Mouse (Mus musculus) granulocyte monocyte progenitor cell, adult 5-6 weeks (primary cell): ENCODE data around the gene Tha1. TPM values are rescaled to one million over a fixed set of nuclear protein-coding genes. Genes with fewer than 3 reads are reported as not detected.

ENCODE experiments used
- ATAC-seq: replicated peaks from 2 replicates; pipeline ENCODE4 v1.8.0; 2016; ENCODE audit warnings: mild to moderate bottlenecking, moderate TSS enrichment, inconsistent platforms; ENCODE audit not compliant: poor library complexity, severe bottlenecking
- total RNA-seq, 2 experiments: library from RNA; stranded (forward) in 1 of 2; stranded (reverse) in 1 of 2; fragments of 200-712, 200-1000 nt in 1 of 2; fragments of >200 nt in 1 of 2; fragmentation: Nextera tagmentation in 1 of 2; gene quantifications; 2 replicates each; pipeline ENCODE4 v1.2.3; 2014 to 2017

Tha1 gene
- total RNA-seq, 2 experiments from 2014 or later = 0.10 to 1.2 TPM

DNA sequence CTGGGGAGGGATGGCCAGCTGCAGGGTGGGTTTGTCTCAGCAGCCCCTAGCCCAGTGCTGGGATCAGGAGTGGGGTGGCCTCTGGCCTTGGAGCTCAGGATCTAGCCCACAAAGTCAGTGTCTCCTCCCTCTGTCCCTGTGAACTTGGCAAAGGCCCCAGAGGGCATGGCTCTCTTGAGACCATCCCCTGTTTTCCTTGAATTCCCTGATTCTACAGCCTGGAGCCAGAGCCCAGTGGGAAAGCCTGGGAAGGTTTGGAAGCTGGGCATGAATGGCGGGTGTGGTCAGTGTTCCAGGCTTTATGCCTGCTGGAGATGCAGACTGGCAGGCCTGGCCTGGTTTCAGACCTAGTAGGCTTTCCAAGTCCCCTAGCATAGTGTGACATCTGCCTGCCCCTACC lies 8.9 kb upstream of the Tha1 start:
- ATAC-seq = no peak

DNA sequence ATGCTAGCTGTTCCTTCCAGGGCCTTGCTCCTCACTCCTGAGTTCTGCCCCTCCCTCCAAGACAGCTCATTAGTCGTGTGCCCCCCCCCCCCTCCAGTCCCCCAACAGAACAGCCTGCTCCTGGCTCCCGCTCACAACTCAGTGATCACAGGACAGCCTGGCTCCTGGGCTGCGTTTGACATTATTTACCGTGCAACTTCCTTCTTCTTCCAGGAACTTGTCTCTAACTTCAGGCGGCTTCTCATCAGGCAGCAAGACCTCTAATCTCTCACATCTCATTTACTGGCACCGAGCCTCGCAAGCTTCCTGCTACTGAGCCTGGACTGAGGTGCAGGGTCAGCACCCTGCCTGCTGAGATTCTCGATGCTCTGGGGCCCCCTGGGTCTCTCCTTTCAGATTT lies 8.5 kb upstream of the Tha1 start:
- ATAC-seq = no peak; the same call in 1 of the 2 replicates

DNA sequence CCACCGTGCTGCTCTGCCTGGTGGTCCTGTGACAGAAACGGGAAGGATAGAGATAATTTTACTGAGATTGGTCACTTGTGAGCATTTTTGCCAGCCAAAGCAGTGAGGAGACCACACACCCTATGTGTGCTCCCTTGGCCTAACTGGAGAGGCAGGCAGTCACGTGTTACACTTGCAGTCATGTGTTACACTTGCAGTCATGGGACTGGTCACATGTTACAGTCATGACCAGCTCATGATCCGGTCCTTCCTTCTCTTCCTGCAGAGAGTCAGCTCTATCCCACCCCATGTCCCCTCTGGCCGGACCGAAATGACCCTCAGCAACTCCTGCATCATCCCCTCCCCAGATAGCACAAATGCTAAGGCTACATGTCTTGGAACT lies 7.7 kb upstream of the Tha1 start:
- no peak for ATAC-seq

DNA sequence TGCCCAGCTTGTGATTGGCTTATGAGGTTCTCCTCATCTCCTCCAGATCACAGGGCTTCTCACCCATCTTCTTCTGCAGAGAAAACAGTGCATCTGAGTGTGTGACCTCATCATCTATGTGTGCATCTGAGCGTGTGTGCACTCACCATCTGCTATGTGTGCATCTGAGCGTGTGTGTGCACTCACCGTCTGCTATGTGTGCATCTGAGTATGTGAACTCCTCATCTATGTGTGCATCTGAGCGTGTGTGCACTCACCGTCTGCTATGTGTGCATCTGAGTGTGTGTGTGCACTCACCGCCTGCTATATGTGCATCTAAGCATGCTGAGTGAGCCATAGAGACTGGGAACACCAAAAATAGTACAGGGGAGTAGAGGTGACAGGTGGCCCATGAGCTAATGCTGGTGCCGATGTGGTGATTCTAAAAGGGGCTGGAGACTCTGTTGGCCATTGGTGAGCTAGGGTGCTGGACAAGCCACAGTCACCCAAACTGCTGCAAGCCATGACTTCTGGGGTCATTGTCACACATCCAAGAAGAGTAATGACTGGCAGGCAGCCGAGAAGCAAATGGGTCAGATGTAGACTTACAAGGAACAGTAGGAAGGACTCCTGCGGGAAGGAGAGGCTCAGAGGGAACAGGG lies 7.2 kb upstream of the Tha1 start:
- no peak for ATAC-seq

DNA sequence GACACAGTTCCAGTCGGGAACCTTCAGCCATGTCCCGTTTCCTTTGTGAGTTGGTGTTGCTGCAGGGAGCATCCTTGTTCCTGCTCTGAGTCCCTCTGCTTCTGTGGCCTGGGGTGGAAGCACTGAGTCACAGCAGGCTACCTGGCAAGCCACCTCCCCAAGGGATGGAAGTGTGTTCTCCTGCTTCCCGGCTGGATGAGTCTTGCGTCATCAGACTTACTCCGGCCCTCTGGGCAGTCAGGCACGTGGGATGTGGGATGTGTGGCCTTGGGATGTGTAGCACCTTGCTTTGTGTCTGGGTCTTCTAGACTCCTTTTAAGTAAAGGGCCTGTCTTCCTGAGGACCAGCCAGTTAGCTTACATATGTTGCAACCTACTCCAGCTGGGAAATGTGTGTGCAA lies 6.4 kb upstream of the Tha1 start:
- no peak for ATAC-seq

DNA sequence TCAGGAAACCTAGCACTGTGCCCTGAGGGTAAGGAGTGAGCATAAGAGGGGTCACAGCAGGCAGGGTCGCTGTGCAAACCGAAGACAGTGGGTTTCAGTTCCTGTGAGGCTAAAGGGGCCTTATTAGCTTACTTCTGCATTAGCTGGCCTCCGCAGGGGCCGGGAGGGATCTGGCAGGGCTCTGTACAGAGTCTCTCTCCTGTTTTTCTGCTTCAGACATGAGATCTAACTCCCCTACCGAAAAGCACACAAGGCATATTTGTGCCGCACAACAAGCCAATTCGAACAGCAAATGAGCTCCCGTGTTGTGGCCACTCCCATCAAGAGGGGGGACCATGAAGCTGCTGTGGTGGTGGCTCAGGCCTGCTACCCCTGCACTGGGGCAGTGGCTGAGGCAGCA lies 5.6 kb upstream of the Tha1 start:
- ATAC-seq = peak; percentile 63

DNA sequence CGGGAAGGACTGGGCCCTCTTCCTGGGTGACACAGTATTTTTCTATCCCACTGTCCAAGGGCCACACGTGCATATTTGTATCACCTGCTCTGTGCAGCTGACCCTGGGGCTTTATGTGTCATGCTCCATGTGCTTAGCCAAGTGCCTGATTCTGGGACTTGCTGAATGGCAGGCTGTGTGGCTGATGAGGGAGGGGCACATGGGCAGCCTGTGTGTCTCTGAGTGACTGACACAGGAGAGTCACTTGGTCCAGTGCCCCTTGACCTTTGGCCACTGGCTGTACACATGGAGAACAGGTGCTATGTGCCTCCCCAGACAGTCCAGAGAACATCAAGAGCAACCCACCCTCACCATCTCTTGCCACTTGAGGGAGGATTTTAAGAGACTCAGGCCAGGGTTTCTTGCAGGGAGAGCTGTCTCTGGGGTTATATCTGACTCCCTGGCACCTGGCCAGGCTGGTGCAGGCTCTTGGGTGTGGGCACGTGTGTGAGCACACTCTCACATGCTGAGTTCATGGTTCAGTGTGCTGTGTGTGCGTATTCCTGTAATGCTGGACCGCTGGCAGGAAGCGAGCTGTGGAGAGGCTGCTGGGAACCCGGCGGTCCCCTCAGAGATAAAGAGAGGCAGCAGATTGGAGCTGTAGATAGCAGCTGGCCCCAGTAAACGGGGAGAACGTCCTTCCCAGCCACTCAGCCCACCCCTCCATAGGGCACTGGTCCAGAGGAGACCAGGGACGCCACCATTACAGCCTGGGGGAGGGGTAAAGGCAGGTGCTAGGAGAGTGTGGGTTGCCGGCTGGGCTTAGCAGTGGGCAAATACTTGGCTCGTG lies 4.8 kb upstream of the Tha1 start:
- ATAC-seq = peak; percentile 26

DNA sequence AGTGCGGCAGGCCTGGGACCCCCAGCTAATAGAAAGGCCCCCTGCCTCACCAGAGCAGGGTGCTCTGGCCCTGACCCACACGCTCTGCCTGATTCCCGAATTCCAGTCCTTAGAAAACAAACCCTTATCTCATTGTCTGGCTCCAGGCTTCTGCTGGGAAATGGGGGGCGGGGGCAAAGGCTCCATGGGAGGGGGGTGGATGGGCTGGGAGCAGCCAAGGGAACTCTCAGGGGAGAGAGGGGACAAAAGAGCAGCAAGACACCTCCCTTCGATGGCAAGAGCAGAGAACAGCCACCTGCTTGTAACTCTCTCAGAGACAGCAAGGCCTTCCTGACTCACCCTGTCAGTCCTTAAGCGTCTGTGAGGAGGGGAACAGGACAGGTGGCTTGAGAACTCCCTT lies 2.4 kb upstream of the Tha1 start:
- ATAC-seq = no peak

DNA sequence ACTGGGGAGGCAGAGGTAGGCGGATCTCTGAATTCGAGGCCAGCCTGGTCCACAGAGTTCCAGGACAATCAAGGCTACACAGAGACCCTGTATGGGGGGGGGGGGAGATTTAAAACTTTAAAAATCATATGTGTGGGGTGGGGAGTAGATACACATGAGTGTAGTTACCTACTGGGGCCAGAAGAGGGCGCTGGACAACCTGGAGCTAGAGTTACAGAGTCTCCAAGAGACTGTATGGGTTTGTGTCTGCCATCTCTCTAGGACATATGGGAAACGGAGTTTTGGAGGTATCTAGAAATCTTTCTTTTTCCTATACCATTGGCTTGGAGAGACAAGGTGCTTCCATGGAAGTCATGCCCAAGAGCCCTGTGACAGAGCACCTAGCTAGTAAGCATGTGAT lies 1.1 kb upstream of the Tha1 start:
- no peak for ATAC-seq

DNA sequence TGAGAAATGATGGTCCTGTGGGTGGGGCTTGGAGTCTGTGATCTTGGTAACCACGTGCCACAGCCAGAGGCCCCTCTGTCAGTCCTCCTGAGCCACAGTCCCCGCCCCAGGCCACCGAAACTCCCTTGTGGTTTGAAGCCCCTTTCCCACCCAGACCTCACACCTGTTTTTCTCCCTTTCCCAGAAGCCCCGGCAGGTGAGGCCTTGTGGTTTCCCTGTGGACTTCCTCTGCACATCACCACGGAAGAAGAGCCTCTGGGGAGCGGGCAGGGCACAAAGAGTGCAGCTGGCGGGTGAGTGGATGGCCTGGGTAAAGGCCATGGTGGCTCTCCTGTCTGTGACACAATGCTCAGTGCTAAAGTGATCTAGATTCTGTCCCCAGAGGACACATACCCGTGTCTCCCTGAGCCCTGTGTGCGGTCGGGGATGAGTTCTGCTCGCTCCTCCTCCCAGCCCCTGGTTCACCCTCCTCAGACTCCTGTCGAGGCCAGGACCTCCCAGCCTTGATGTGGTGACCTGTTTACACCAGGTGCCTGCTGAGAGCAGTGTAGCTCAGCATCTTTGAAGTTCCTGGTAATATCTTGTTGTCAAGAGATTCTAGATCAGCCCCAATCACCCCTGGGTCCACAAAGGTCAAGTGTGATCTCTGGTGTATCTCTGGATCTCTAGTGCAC lies 1.2 kb downstream of the Tha1 start:
- ATAC-seq = no peak

DNA sequence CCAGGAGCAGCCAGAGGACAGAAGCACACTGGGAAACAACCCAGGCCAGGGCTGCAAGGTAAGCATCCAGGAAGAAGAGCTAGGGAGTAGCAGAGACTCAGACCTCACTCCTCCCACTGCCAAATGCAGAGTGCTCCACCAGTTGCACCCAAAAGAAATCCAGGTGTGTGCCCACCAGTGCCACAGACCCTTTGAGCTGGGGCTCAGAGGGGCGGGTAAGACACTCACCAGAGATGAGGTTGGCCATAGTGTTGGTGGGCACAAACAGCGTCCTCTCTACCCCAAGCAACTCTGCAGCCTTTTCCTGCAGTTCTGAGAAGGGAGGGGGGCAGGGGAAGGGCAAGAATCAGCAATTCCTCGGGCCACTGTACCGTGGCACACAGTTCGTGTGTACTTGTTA lies 1.9 kb downstream of the Tha1 start:
- no peak for ATAC-seq

DNA sequence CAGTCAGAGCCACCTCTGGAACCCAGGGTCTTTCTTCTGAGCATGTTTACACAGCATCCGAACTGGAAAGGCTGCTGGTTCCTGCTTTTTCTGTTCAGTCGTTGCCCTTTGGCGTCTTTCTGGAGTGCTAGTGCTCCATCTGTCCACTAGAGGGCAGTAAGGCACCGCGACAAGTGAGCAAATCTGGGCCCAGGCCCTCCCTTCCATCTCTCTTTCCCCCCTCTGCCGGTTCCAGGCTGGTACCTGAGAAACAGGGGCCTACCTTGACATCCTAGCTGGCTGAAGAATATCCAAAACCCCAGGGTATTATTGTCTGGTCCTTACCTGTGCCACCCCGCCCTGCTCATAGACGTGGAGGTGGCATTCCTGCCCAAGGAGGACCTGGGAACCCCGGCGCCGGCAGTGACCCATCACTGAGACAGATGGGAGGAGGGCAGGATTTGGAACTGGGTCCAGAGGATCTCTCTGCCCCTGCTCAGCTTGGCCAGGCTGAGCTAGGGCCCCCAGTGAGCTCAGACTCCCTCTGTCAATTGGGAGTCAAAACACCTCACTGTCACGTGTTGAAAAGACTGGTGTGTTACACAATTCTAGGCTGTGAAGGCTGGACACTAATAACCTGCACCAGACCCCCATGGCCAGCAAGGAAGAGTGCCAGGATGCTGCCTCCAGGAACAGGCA lies 2.5 kb downstream of the Tha1 start:
- peak; percentile 58 for ATAC-seq

DNA sequence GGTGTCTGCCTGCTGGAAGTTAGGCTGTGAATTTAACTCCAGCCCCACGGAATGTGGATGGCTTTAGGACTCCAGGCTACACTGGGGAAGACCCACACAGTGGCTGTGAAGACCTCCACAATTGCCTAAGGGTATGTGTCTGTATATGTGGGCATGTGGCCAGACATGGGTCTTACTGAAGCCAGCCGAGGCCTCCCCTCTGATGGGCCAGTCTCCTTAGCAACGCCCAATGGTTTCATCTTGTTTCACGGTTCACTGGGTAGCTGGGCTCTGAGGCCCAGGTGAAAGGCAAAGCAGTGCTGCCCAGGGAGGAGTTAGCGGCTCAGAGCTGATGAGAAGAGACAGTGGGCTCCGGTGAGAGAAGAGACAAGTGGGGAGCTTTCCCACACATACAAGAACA lies 7.3 kb downstream of the Tha1 start:
- no peak for ATAC-seq

DNA sequence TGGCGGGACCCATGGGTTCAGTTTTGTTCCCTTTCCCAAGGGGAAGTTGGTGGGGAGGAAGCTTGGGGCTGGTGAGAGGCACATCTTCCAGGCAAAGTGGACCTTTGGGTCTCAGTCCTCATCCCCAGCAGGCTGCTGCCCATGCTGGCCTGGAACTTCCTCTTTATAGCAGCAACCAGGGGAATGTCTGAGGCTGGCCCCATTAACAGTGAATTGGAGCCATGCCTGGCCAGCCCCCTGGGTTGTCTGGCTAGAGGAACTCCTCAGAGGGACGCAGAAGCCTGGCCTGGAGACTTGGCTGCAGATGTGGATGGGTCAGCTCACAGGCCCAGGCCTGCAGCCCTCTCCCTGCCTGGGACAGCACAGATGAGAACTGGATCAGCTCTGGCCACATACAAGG lies 8.5 kb downstream of the Tha1 start:
- peak; percentile 67 for ATAC-seq

DNA sequence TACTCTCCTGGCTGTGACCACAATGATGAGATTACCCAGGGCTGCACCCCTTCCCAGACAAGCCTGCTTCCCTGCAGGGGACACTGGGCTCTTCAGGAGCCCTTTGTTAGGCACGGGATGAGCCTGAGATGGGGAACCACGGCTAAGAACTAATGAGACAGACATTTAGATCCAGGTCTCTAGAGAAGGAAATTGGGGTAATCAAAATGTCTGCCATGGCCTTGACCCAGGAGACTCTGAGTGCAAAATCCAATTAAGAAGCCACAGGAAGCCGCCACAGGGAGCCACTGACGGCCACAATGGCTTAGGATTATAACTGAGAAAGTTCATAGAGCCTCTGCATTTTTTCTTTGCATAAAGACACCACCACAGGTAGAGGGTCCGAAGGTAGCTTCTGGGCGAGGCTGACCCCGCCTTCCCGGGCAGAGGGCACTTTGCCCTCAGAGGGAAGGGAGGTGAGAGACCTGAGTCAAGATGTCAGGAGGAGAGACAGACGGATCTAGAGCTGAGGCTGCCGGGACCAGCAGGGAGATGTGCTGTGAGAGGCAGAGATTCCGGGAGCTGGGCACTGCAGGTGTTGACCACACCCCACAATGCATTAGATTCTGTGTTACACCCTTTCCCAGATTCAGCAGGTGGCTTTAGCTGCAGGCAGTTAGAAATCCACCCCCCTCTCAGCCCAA lies 10.0 kb downstream of the Tha1 start:
- ATAC-seq = no peak

DNA sequence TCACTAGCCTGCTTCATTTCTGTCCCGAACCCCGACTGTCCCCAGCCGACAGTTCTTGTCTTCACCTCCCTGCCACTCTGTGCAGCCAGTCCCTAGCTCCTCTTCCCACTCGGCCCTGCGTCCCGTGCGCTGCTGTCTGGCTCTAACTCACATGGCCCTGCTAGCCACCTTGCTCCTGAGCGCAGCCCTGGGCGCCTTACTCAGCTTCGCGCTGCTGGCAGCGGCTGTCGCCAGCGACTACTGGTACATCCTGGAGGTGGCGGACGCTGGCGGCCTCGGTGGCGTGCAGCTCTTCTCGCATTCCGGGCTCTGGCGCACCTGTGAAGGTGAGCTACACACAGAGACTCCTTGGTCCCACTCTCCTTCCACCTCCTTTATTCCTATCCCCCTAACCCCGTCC lies 12.7 kb downstream of the Tha1 start, which contains the start of gene Tmem235:
Gene Tmem235, plus strand, starts transcription at position 152 of the 400 bp plus-strand sequence.
- no peak for ATAC-seq

DNA sequence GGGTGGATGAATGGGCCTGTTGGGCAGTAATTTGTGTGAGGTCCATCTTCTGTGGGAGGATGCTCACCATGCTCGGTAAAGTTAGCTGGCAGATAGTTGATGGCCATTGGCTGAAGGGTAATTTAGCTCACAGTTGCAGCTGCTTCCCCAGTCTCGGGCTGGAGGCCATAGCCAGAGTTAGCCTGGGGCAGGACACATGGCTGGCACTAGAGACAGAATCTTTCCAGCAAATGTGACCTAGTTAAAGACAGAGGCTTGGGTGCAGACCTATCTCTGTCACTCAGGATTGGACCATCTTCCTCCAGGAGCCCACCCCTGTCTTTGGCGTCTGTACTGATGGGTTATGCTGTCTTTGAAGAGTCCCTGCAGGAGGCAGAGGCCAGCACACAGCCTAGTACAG lies 14.9 kb downstream of the Tha1 start:
- ATAC-seq = no peak

DNA sequence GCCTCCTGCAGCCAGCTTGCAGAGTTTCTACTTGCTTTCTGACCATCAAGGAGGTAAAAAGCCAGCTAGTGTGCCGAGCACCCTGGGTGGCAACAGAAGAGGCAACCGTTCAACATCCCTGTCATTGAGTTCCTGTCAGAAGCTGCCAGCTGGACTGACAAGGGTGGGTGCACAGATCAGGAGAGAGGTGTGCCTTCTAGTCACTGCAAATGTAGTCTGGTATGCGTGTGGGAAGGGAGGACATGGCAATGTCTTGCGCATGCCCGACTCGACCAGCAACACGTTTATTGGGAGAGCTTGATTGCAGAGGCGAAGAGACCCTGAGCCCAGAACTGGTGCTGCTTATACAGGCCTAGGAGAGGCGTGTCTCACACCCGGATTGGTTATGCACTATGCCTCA lies 15.8 kb downstream of the Tha1 start:
- no peak for ATAC-seq

DNA sequence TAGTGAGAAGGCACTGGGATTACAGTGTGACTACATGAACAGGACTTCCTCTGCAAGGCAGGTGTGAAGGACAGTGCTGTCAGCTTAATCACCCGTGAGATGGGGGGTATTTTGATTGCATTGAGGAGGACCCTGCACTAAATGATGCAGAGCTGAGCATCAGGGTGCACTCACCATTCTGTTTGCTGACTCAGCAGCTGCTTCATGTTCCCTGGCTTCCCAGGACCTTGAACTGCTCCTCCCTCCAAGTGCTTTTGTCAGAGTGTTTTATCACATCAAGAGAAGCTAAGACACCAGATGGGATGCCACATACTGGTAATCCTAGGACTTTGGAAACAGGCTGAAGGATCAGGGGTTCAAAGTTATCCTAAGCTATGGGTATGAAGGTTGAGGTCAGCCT lies 17.3 kb downstream of the Tha1 start:
- no peak for ATAC-seq

DNA sequence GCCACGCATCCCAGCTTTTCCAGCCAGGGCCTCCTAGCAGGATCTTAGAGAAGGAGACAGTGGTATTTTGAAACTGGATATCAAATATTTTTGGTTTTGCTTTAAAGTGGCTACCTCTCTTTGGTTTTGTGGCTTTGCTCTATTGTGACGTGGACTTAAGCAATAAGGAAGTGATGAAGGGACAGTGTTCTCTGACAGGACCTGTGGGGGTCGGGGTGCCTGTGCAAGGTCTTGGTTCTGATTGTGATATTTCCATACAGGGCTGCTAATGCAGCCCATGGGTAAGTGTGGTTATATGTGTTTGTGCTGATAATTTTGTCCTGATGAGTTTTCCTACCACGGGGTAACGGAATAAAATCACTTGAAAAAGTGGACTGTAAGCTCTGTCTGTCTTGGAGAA lies 17.9 kb downstream of the Tha1 start:
- peak; percentile 72 for ATAC-seq
